Mouse (Mus musculus): ENCODE data around the gene Vasp.

GRCm38 (mm10) chr7:19295503-19296185, 24.0 kb upstream of the Vasp start:
- TF ChIP-seq POLR2A (IDR thresholded peaks at IDR 0.05; ENCODE audit: borderline replicate concordance, low read depth, low read length): no peak
- peak; percentile 75 for TF ChIP-seq CTCF (IDR thresholded peaks at IDR 0.05; ENCODE audit: low read depth, low read length)

All from bone marrow macrophage, adult 2 months (primary cell).